Mouse (Mus musculus): ENCODE results near the gene Atxn7l3.
A peak's percentile ranks its signal among the peaks of the same experiment; 100 is the strongest.

Atxn7l3 gene

GRCm38 (mm10) chr11:102318576-102319409 lies 22.4 kb upstream of the Atxn7l3 start:
- peak; percentile 54 for DNase-seq

GRCm38 (mm10) chr11:102317901-102318575 lies 21.6 kb upstream of the Atxn7l3 start:
- peak; percentile 68 for DNase-seq

GRCm38 (mm10) chr11:102317298-102317900 lies 21.0 kb upstream of the Atxn7l3 start:
- peak; percentile 63 for DNase-seq

- peak; percentile 86 for DNase-seq
Measured at GRCm38 (mm10) chr11:102316572-102317297, 20.3 kb upstream of the Atxn7l3 start.

GRCm38 (mm10) chr11:102315690-102316571 lies 19.5 kb upstream of the Atxn7l3 start:
- DNase-seq, result peak; percentile 31

GRCm38 (mm10) chr11:102314321-102314720 lies 17.9 kb upstream of the Atxn7l3 start:
- DNase-seq, result no peak

- DNase-seq, result no peak
Measured at GRCm38 (mm10) chr11:102312586-102312985, 16.2 kb upstream of the Atxn7l3 start.

GRCm38 (mm10) chr11:102311966-102312365 lies 15.5 kb upstream of the Atxn7l3 start:
- no peak for DNase-seq

- no peak for DNase-seq
Measured at GRCm38 (mm10) chr11:102310768-102311695, 14.6 kb upstream of the Atxn7l3 start.

GRCm38 (mm10) chr11:102309821-102310617 lies 13.6 kb upstream of the Atxn7l3 start:
- DNase-seq, result no peak

GRCm38 (mm10) chr11:102308979-102309378 lies 12.5 kb upstream of the Atxn7l3 start:
- DNase-seq, result peak; percentile 95

GRCm38 (mm10) chr11:102308104-102308503 lies 11.7 kb upstream of the Atxn7l3 start:
- no peak for DNase-seq

GRCm38 (mm10) chr11:102305359-102305758 lies 8.9 kb upstream of the Atxn7l3 start:
- DNase-seq, result no peak

GRCm38 (mm10) chr11:102304141-102304540 lies 7.7 kb upstream of the Atxn7l3 start:
- no peak for DNase-seq

- DNase-seq, result no peak
Measured at GRCm38 (mm10) chr11:102299839-102300238, 3.4 kb upstream of the Atxn7l3 start.

- no peak for DNase-seq
Measured at GRCm38 (mm10) chr11:102297577-102298556, 1.4 kb upstream of the Atxn7l3 start.

- no peak for DNase-seq
Measured at GRCm38 (mm10) chr11:102295598-102296471, 596 bp downstream of the Atxn7l3 start.
